Mouse (Mus musculus) cerebellum, adult 2 months (tissue): Measurements from ENCODE around the gene Gm49711.

Source experiments
- CTCF ChIP-seq: fragments of 200-500 bp; IDR thresholded peaks from 2 replicates; pipeline ENCODE4 v1.5.1; 2011; ENCODE audit warnings: low read depth, mild to moderate bottlenecking, control low read depth, low read length, moderate library complexity, borderline replicate concordance; ENCODE audit not compliant: insufficient read depth
- POLR2A ChIP-seq: fragments of 200-500 bp; IDR thresholded peaks from 2 replicates; pipeline ENCODE4 v1.6.1; 2011; ENCODE audit warnings: low read length, control low read depth, borderline replicate concordance; ENCODE audit not compliant: insufficient read depth

DNA sequence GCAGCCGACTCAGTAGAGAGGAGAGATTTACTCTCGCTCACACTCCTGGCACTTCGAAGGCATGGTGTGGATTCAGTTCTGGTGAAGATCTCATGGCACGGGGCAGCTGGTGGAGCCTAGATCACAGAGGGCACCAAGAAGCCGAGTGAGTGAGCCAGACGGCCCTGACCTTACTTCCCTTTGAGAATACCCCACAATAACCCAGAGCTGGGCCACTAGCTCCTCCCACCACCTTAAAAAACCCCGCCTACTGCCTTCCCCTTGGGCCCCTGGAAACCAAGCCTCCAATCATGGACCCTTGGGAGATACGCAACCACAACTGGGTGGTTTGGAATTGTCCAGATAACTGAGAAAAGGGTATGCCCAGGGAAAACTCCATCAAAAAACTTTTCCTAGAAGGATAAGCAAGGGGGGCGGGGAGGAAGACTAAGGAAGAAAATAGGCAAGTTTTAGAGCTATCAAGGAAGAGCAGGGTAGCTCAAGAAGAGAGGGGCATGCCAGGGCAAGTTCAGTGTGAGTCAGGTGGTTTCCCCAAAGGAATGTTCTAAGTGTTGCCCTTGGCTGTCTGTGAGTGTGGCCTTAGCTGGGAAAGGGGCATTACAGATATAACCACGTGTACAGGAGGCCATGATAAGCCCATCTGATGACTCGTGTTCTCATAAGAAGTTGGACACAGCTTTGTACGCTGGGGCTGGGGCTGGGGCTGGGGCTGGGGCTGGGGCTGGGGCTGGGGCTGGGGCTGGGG, 36.3 kb upstream of the Gm49711 start:
- TF ChIP-seq CTCF, result no peak
- TF ChIP-seq POLR2A, result no peak
